ENCODE assay signal across 10 mouse cellular contexts in genomic region chr2:165074081-165074884, GRCm38 (mm10). TPM values are rescaled to one million over a fixed set of nuclear protein-coding genes. Genes with fewer than 3 reads are reported as not detected.
DNase-seq lines count a peak whose midpoint lies in the region; ATAC-seq lines count a peak whose summit lies in the region.
"Had no signal": no experiment of that assay in that cellular context is flagged by ENCODE, and none has a peak within 500 bp of the region (broad histone marks: within the 10 kb centered on the region; RNA-seq: fewer than 3 reads in every experiment).

No protein-coding gene starts in this region.

- no peaks in the 10 kb centered on the region for H3K36me3 ChIP-seq in heart, embryonic 14.5 days (ENCODE audit: control insufficient read depth, insufficient read depth, low read length)
- no peaks in the 10 kb centered on the region for H3K36me3 ChIP-seq in forebrain, embryonic 12.5 days (replicated peaks)
- no peaks in the 10 kb centered on the region for H3K36me3 ChIP-seq in forebrain, embryonic 15.5 days

- ATAC-seq in heart, embryonic 14.5 days (ENCODE audit: insufficient number of reproducible peaks, insufficient read depth, low FRiP score, low read depth): peak; percentile 48
- ATAC-seq in forebrain, embryonic 12.5 days (ENCODE audit: low FRiP score): no peak
- no peak for ATAC-seq in forebrain, embryonic 15.5 days (replicated peaks)

- H3K4me3 ChIP-seq in heart, embryonic 14.5 days (ENCODE audit: control insufficient read depth in 1 of 2, insufficient read depth in 1 of 2, low read depth in 1 of 2, low read length in 2 of 2): no peak overlapping the region
- H3K4me3 ChIP-seq in forebrain, embryonic 12.5 days (replicated peaks): no peak overlapping the region
- H3K4me3 ChIP-seq in forebrain, embryonic 15.5 days: no peak overlapping the region

- H3K27ac ChIP-seq in heart, embryonic 14.5 days (replicated peaks in 1 of 2; ENCODE audit: control insufficient read depth in 1 of 2, insufficient read depth in 1 of 2, low read depth in 2 of 2, low read length in 2 of 2): no peak overlapping the region
- no peak overlapping the region for H3K27ac ChIP-seq in forebrain, embryonic 12.5 days
- no peak overlapping the region for H3K27ac ChIP-seq in forebrain, embryonic 15.5 days (replicated peaks)

- no peak overlapping the region for H3K4me2 ChIP-seq in heart, embryonic 14.5 days (ENCODE audit: low read length)
- H3K4me2 ChIP-seq in forebrain, embryonic 12.5 days: no peak overlapping the region
- no peak overlapping the region for H3K4me2 ChIP-seq in forebrain, embryonic 15.5 days (replicated peaks)

- H3K27me3 ChIP-seq in heart, embryonic 14.5 days (ENCODE audit: control insufficient read depth, insufficient read depth, low read length): peaks cover 80% of the 10 kb centered on the region
- H3K27me3 ChIP-seq in forebrain, embryonic 12.5 days: peaks cover 76% of the 10 kb centered on the region
- H3K27me3 ChIP-seq in forebrain, embryonic 15.5 days: peaks cover 5% of the 10 kb centered on the region; the same call in 1 of the 2 replicates

- 19% methylated on average over 11 of the region's 11 CpGs for WGBS in heart, embryonic 14.5 days
- 54% methylated on average over 11 of the region's 11 CpGs for WGBS in forebrain, embryonic 12.5 days
- WGBS in forebrain, embryonic 15.5 days: 42% methylated on average over 11 of the region's 11 CpGs

- peak; percentile 53 to 66 for DNase-seq in frontal cortex, postnatal 36 days (ENCODE audit: low spot score in 2 of 2)
- no peak for DNase-seq in frontal cortex, postnatal 25 days (ENCODE audit: low spot score in 2 of 2)
- peak; percentile 62 to 71 for DNase-seq in right cerebral cortex, postnatal 36 days (ENCODE audit: low spot score in 2 of 2)
- no peak for DNase-seq in right cerebral cortex, postnatal 14 days
- peak; percentile 17 for DNase-seq in skeletal muscle tissue, adult 2 months (ENCODE audit: low read depth, low spot score)

- no peaks in the 10 kb centered on the region for H3K9me3 ChIP-seq in heart, embryonic 14.5 days (ENCODE audit: control insufficient read depth, low read length)
- H3K9me3 ChIP-seq in forebrain, embryonic 12.5 days: no peaks in the 10 kb centered on the region
- H3K9me3 ChIP-seq in forebrain, embryonic 15.5 days: no peaks in the 10 kb centered on the region

- no peak overlapping the region for H3K9ac ChIP-seq in heart, embryonic 14.5 days (ENCODE audit: low read length)
- H3K9ac ChIP-seq in forebrain, embryonic 12.5 days: no peak overlapping the region
- no peak overlapping the region for H3K9ac ChIP-seq in forebrain, embryonic 15.5 days (replicated peaks)

- H3K4me1 ChIP-seq in heart, embryonic 14.5 days (ENCODE audit: control insufficient read depth in 2 of 2, insufficient read depth in 2 of 2, low read length in 2 of 2): no peaks in the 10 kb centered on the region
- H3K4me1 ChIP-seq in forebrain, embryonic 12.5 days: peaks cover 44% of the 10 kb centered on the region
- peaks cover 75% of the 10 kb centered on the region for H3K4me1 ChIP-seq in forebrain, embryonic 15.5 days

RNA-seq across cellular contexts. Expression of gene 1700025C18Rik, which starts 16.3 kb away (rescaled TPM):
- not detected in 2 replicates for polyA plus RNA-seq in heart, embryonic 14.5 days (2014; fragmentation: Nextera tagmentation; extraction: Ambion mirVana)
- not detected in 2 replicates for polyA plus RNA-seq in forebrain, embryonic 12.5 days (2016; fragmentation: Nextera tagmentation; extraction: Ambion mirVana)
- not detected in 2 replicates for polyA plus RNA-seq in forebrain, embryonic 15.5 days (2015; fragmentation: Nextera tagmentation; extraction: Ambion mirVana)
- polyA plus RNA-seq: intestine, embryonic 16.5 days; liver, adult 2 months had no signal

RNA-seq across cellular contexts. Expression of gene Cd40, which starts 18.9 kb away (rescaled TPM):
- 5.8 and 8.6 TPM in 2 replicates for polyA plus RNA-seq in heart, embryonic 14.5 days (2014; fragmentation: Nextera tagmentation; extraction: Ambion mirVana)
- 2.7 and 4.8 TPM in 2 replicates for polyA plus RNA-seq in forebrain, embryonic 12.5 days (2016; fragmentation: Nextera tagmentation; extraction: Ambion mirVana)
- polyA plus RNA-seq in forebrain, embryonic 15.5 days (2015; fragmentation: Nextera tagmentation; extraction: Ambion mirVana): 4.8 and 5.8 TPM in 2 replicates

RNA-seq across cellular contexts. Expression of gene Ncoa5, which starts 39.6 kb away (rescaled TPM):
- polyA plus RNA-seq in heart, embryonic 14.5 days (2014; fragmentation: Nextera tagmentation; extraction: Ambion mirVana): 34.1 and 35.7 TPM in 2 replicates
- polyA plus RNA-seq in forebrain, embryonic 12.5 days (2016; fragmentation: Nextera tagmentation; extraction: Ambion mirVana): 138 and 144 TPM in 2 replicates
- 131 and 137 TPM in 2 replicates for polyA plus RNA-seq in forebrain, embryonic 15.5 days (2015; fragmentation: Nextera tagmentation; extraction: Ambion mirVana)

Comparison
In these comparisons a context has a peak if more than half of its experiments do, and no peak if none do; other contexts are left out.
1. DNase-seq: peak in frontal cortex, postnatal 36 days (2 of 2), right cerebral cortex, postnatal 36 days (2 of 2) and skeletal muscle tissue, adult 2 months (single experiment); none in frontal cortex, postnatal 25 days (0 of 2) and right cerebral cortex, postnatal 14 days (single experiment).